In genomic region chr6:66987643-66988042, GRCm38 (mm10) we compare ENCODE assay signal across 12 mouse cellular contexts. TPM values are rescaled to one million over a fixed set of nuclear protein-coding genes. Genes with fewer than 3 reads are reported as not detected.
DNase-seq lines count a peak whose midpoint lies in the region; ATAC-seq and TF ChIP-seq lines count a peak whose summit lies in the region.
"Had no signal": no experiment of that assay in that cellular context is flagged by ENCODE, and none has a peak within 500 bp of the region (broad histone marks: within the 10 kb centered on the region; RNA-seq: fewer than 3 reads in every experiment).

No protein-coding gene starts in this region.

- no peak for ATAC-seq in megakaryocyte, adult 5-6 weeks (ENCODE audit: poor library complexity, severe bottlenecking)
- ATAC-seq in cerebellum, adult (ENCODE audit: insufficient number of reproducible peaks, low FRiP score, low TSS enrichment), result no peak
- ATAC-seq in forebrain, postnatal 0 days, result no peak

- TF ChIP-seq POLR2A in lung, adult 2 months (IDR thresholded peaks at IDR 0.05; ENCODE audit: borderline replicate concordance, extremely low read depth, low read depth, low read length), result no peak

- no peak overlapping the region for H3K4me2 ChIP-seq in forebrain, postnatal 0 days (ENCODE audit: low read depth)
- H3K4me2 ChIP-seq: midbrain, embryonic 11.5 days had no signal

- peak overlapping the region; percentile 57 for H3K4me3 ChIP-seq in megakaryocyte, embryonic 14.5 days (replicated peaks)
- no peak overlapping the region for H3K4me3 ChIP-seq in gastrocnemius, adult 2 months
- H3K4me3 ChIP-seq in forebrain, postnatal 0 days (ENCODE audit: low read depth, low read length), result no peak overlapping the region
- H3K4me3 ChIP-seq in lung, adult 2 months (replicated peaks; ENCODE audit: extremely low read depth, low read depth, low read length), result no peak overlapping the region
- H3K4me3 ChIP-seq: layer of hippocampus, adult 2 months had no signal

- intact Hi-C loops in gastrocnemius, adult 2 months (cut with DNase I), result no loop called here
- intact Hi-C loops in heart, postnatal 36 days (cut with DNase I), result no loop called here

- H3K27ac ChIP-seq in gastrocnemius, adult 2 months, result peak overlapping the region; percentile 57
- no peak overlapping the region for H3K27ac ChIP-seq in forebrain, postnatal 0 days (ENCODE audit: low read depth, low read length)
- H3K27ac ChIP-seq: layer of hippocampus, adult 2 months had no signal

- no peak for TF ChIP-seq CTCF in gastrocnemius, adult 2 months (IDR thresholded peaks at IDR 0.05)
- no peak for TF ChIP-seq CTCF in forebrain, postnatal 0 days (IDR thresholded peaks at IDR 0.05; ENCODE audit: low read depth)
- TF ChIP-seq CTCF in lung, adult 2 months (IDR thresholded peaks at IDR 0.05; ENCODE audit: insufficient read depth, low read length), result no peak

- WGBS in forebrain, postnatal 0 days, result 84% methylated on average over 3 of the region's 3 CpGs
- WGBS in lung, adult 2 months, result 57% methylated on average over 3 of the region's 3 CpGs

- H3K4me1 ChIP-seq in megakaryocyte, embryonic 14.5 days, result peaks cover 89% of the 10 kb centered on the region
- H3K4me1 ChIP-seq in forebrain, postnatal 0 days (ENCODE audit: insufficient read depth), result no peaks in the 10 kb centered on the region
- peaks cover 8% of the 10 kb centered on the region for H3K4me1 ChIP-seq in lung, adult 2 months (ENCODE audit: control insufficient read depth, insufficient read depth, low read length)

- H3K9ac ChIP-seq in forebrain, postnatal 0 days, result no peak overlapping the region

- H3K36me3 ChIP-seq in megakaryocyte, embryonic 14.5 days (replicated peaks; ENCODE audit: low read length), result peaks cover 8% of the 10 kb centered on the region
- H3K36me3 ChIP-seq in forebrain, postnatal 0 days (ENCODE audit: insufficient read depth), result no peaks in the 10 kb centered on the region

- no peaks in the 10 kb centered on the region for H3K9me3 ChIP-seq in megakaryocyte, embryonic 14.5 days
- H3K9me3 ChIP-seq in forebrain, postnatal 0 days (ENCODE audit: low read length), result no peaks in the 10 kb centered on the region

- H3K27me3 ChIP-seq in megakaryocyte, embryonic 14.5 days (replicated peaks), result no peaks in the 10 kb centered on the region
- no peaks in the 10 kb centered on the region for H3K27me3 ChIP-seq in forebrain, postnatal 0 days (ENCODE audit: insufficient read depth, low read length)

- DNase-seq in gastrocnemius, adult 2 months, result peak; percentile 76
- peak; percentile 44 to 60 for DNase-seq in heart, postnatal 36 days
- peak; percentile 80 for DNase-seq in thymus, postnatal 0 days (ENCODE audit: low spot score)
- DNase-seq in forebrain, postnatal 0 days, result no peak
- no peak for DNase-seq in lung, adult 2 months
- DNase-seq: cerebellum, adult 9-10 months; right cerebral cortex, postnatal 4 days had no signal

RNA-seq across cellular contexts. Expression of gene Gadd45a, which starts 49.6 kb away (rescaled TPM):
- polyA plus RNA-seq in megakaryocyte, embryonic 14.5 days (2012; ENCODE audit: insufficient read depth, low replicate concordance), result 88.5 and 148 TPM in 2 replicates
- total RNA-seq in megakaryocyte, adult 5-6 weeks (2015), result 59.6 and 62.4 TPM in 2 replicates
- total RNA-seq in megakaryocyte, adult 5-6 weeks (2017), result 77.2 and 95.9 TPM in 2 replicates
- total RNA-seq in gastrocnemius, adult 2 months (2021), result 10 to 100 TPM; 27.6 to 38.9 TPM
- total RNA-seq in heart, postnatal 36 days (2021), result 10 to 100 TPM; 23.4 to 25.7 TPM
- 32.5 and 35.3 TPM in 2 replicates for polyA plus RNA-seq in thymus, postnatal 0 days (2015; fragmentation: Nextera tagmentation; extraction: Ambion mirVana)
- total RNA-seq in forebrain, postnatal 0 days (2014; rRNA removed), result 4.8 and 7.9 TPM in 2 replicates
- 6.9 and 7.8 TPM in 2 replicates for polyA plus RNA-seq in forebrain, postnatal 0 days (2015; fragmentation: Nextera tagmentation; extraction: Ambion mirVana)
- polyA plus RNA-seq in lung, adult 2 months (2012; rRNA removed), result 31.0 and 32.7 TPM in 2 replicates

Comparison
In these comparisons a context has a peak if more than half of its experiments do, and no peak if none do; other contexts are left out.
1. DNase-seq: peak in gastrocnemius, adult 2 months (single experiment), heart, postnatal 36 days (2 of 2) and thymus, postnatal 0 days (single experiment); none in forebrain, postnatal 0 days (single experiment) and lung, adult 2 months (single experiment).